Mouse (Mus musculus): ENCODE results near the gene Hdgfl2. TPM values are rescaled to one million over a fixed set of nuclear protein-coding genes. Genes with fewer than 3 reads are reported as not detected.

The Hdgfl2 gene
- polyA plus RNA-seq, 1 experiment from 2014 or later, result 96.8 TPM

GRCm38 (mm10) chr17:56139355-56139754 lies 59.9 kb downstream of the Hdgfl2 start:
- H3K27me3 ChIP-seq (ENCODE audit: control insufficient read depth, insufficient read depth, low read length), result peaks cover 5% of the 10 kb centered on the region; the same call in 1 of the 2 replicates
- H3K27ac ChIP-seq (ENCODE audit: low read depth, low read length), result no peak overlapping the region; the same call in 1 of the 2 replicates
- peaks cover 39% of the 10 kb centered on the region for H3K4me1 ChIP-seq (ENCODE audit: control insufficient read depth, insufficient read depth, low read length)
- H3K4me2 ChIP-seq (ENCODE audit: low read depth, low read length), result peak overlapping the region; percentile 80
- peak overlapping the region; percentile 83 for H3K4me3 ChIP-seq (ENCODE audit: low read depth, low read length)
- ATAC-seq (ENCODE audit: low read depth), result peak; percentile 25
- H3K9ac ChIP-seq (replicated peaks; ENCODE audit: low read depth, low read length), result peak overlapping the region; percentile 94
- no peaks in the 10 kb centered on the region for H3K36me3 ChIP-seq (ENCODE audit: control insufficient read depth, insufficient read depth, low read length)
- no peaks in the 10 kb centered on the region for H3K9me3 ChIP-seq (ENCODE audit: control insufficient read depth, low read length)
- 4% methylated on average over 20 of the region's 21 CpGs for WGBS

GRCm38 (mm10) chr17:56139858-56140595 lies 60.6 kb downstream of the Hdgfl2 start, which contains the start of gene Sema6b:
Gene Sema6b (minus strand): TSS chr17:56140343.
- H3K4me3 ChIP-seq (ENCODE audit: low read depth, low read length), result peak within 1 kb of the TSS; percentile 83
- H3K4me2 ChIP-seq (ENCODE audit: low read depth, low read length), result peak within 1 kb of the TSS; percentile 80
- H3K27ac ChIP-seq (ENCODE audit: low read depth, low read length), result peak within 1 kb of the TSS; percentile 80
- peak within 1 kb of the TSS; percentile 94 for H3K9ac ChIP-seq (replicated peaks; ENCODE audit: low read depth, low read length)
- peaks cover 33% of the 10 kb centered on the region for H3K4me1 ChIP-seq (ENCODE audit: control insufficient read depth, insufficient read depth, low read length)
- no peaks in the 10 kb centered on the region for H3K9me3 ChIP-seq (ENCODE audit: control insufficient read depth, low read length)
- peak; percentile 52 for ATAC-seq (ENCODE audit: low read depth)
- no peaks in the 10 kb centered on the region for H3K36me3 ChIP-seq (ENCODE audit: control insufficient read depth, insufficient read depth, low read length)
- 1% methylated on average over 77 of the region's 79 CpGs for WGBS
- H3K27me3 ChIP-seq (ENCODE audit: control insufficient read depth, insufficient read depth, low read length), result peaks cover 5% of the 10 kb centered on the region; the same call in 1 of the 2 replicates

GRCm38 (mm10) chr17:56141702-56142605 lies 62.5 kb downstream of the Hdgfl2 start:
- Histone ChIP-seq H3K9ac (replicated peaks; ENCODE audit: low read depth, low read length) (peak overlapping the region; percentile 62), H3K4me2 (ENCODE audit: low read depth, low read length) (peak overlapping the region; percentile 67), H3K27ac (ENCODE audit: low read depth, low read length) (peak overlapping the region; percentile 28; the same call in 1 of the 2 replicates), H3K4me3 (ENCODE audit: low read depth, low read length) (peak overlapping the region; percentile 39), H3K9me3 (ENCODE audit: control insufficient read depth, low read length) (no peaks in the 10 kb centered on the region), H3K4me1 (ENCODE audit: control insufficient read depth, insufficient read depth, low read length) (peaks cover 28% of the 10 kb centered on the region), H3K36me3 (ENCODE audit: control insufficient read depth, insufficient read depth, low read length) (no peaks in the 10 kb centered on the region), H3K27me3 (ENCODE audit: control insufficient read depth, insufficient read depth, low read length) (peaks cover 5% of the 10 kb centered on the region; the same call in 1 of the 2 replicates)
- peak; percentile 45 for ATAC-seq (ENCODE audit: low read depth)
- under 1% methylated on average over 40 of the region's 47 CpGs for WGBS

GRCm38 (mm10) chr17:56144546-56144945 lies 65.1 kb downstream of the Hdgfl2 start:
- H3K27me3 ChIP-seq (ENCODE audit: control insufficient read depth, insufficient read depth, low read length), result peaks cover 7% of the 10 kb centered on the region; the same call in 1 of the 2 replicates
- ATAC-seq (ENCODE audit: low read depth), result no peak
- WGBS, result 76% methylated on average over 9 of the region's 9 CpGs

GRCm38 (mm10) chr17:56146131-56146530 lies 66.7 kb downstream of the Hdgfl2 start:
- no peak for ATAC-seq (ENCODE audit: low read depth)
- Histone ChIP-seq H3K27me3 (ENCODE audit: control insufficient read depth, insufficient read depth, low read length) (0 out of 2 replicates have a peak, but pooled peaks cover 10% of the 10 kb centered on the region), H3K27ac (ENCODE audit: low read depth, low read length) (no peak overlapping the region), H3K4me3 (ENCODE audit: low read depth, low read length) (no peak overlapping the region), H3K9me3 (ENCODE audit: control insufficient read depth, low read length) (no peaks in the 10 kb centered on the region), H3K4me2 (ENCODE audit: low read depth, low read length) (no peak overlapping the region), H3K36me3 (ENCODE audit: control insufficient read depth, insufficient read depth, low read length) (no peaks in the 10 kb centered on the region), H3K4me1 (ENCODE audit: control insufficient read depth, insufficient read depth, low read length) (peaks cover 17% of the 10 kb centered on the region; the same call in 1 of the 2 replicates), H3K9ac (replicated peaks; ENCODE audit: low read depth, low read length) (no peak overlapping the region)
- WGBS, result 19% methylated on average over 9 of the region's 9 CpGs

More at GRCm38 (mm10) chr17:56144546-56144945, 65.1 kb downstream of the Hdgfl2 start:
- H3K27ac ChIP-seq (ENCODE audit: low read depth, low read length), result no peak overlapping the region
- no peaks in the 10 kb centered on the region for H3K36me3 ChIP-seq (ENCODE audit: control insufficient read depth, insufficient read depth, low read length)
- H3K9ac ChIP-seq (replicated peaks; ENCODE audit: low read depth, low read length), result no peak overlapping the region
- no peaks in the 10 kb centered on the region for H3K9me3 ChIP-seq (ENCODE audit: control insufficient read depth, low read length)
- H3K4me3 ChIP-seq (ENCODE audit: low read depth, low read length), result no peak overlapping the region
- peaks cover 17% of the 10 kb centered on the region; the same call in 1 of the 2 replicates for H3K4me1 ChIP-seq (ENCODE audit: control insufficient read depth, insufficient read depth, low read length)
- H3K4me2 ChIP-seq (ENCODE audit: low read depth, low read length), result no peak overlapping the region

GRCm38 (mm10) chr17:56147420-56147819 lies 68.0 kb downstream of the Hdgfl2 start:
- no peaks in the 10 kb centered on the region for H3K36me3 ChIP-seq (ENCODE audit: control insufficient read depth, insufficient read depth, low read length)
- ATAC-seq (ENCODE audit: low read depth), result no peak
- no peak overlapping the region for H3K4me2 ChIP-seq (ENCODE audit: low read depth, low read length)
- no peaks in the 10 kb centered on the region for H3K9me3 ChIP-seq (ENCODE audit: control insufficient read depth, low read length)
- no peak overlapping the region for H3K4me3 ChIP-seq (ENCODE audit: low read depth, low read length)
- 0 out of 2 replicates have a peak, but pooled peaks cover 7% of the 10 kb centered on the region for H3K4me1 ChIP-seq (ENCODE audit: control insufficient read depth, insufficient read depth, low read length)
- H3K27me3 ChIP-seq (ENCODE audit: control insufficient read depth, insufficient read depth, low read length), result 0 out of 2 replicates have a peak, but pooled peaks cover 10% of the 10 kb centered on the region
- WGBS, result 56% methylated on average over 12 of the region's 12 CpGs
- H3K27ac ChIP-seq (ENCODE audit: low read depth, low read length), result no peak overlapping the region
- H3K9ac ChIP-seq (replicated peaks; ENCODE audit: low read depth, low read length), result no peak overlapping the region

GRCm38 (mm10) chr17:56148280-56148679 lies 68.8 kb downstream of the Hdgfl2 start:
- Histone ChIP-seq H3K4me1 (ENCODE audit: control insufficient read depth, insufficient read depth, low read length) (0 out of 2 replicates have a peak, but pooled peaks cover 6% of the 10 kb centered on the region), H3K27me3 (ENCODE audit: control insufficient read depth, insufficient read depth, low read length) (0 out of 2 replicates have a peak, but pooled peaks cover 10% of the 10 kb centered on the region), H3K4me2 (ENCODE audit: low read depth, low read length) (peak overlapping the region; percentile 76), H3K36me3 (ENCODE audit: control insufficient read depth, insufficient read depth, low read length) (no peaks in the 10 kb centered on the region), H3K9ac (replicated peaks; ENCODE audit: low read depth, low read length) (no peak overlapping the region), H3K27ac (ENCODE audit: low read depth, low read length) (no peak overlapping the region), H3K4me3 (ENCODE audit: low read depth, low read length) (peak overlapping the region; percentile 31; the same call in 1 of the 2 replicates), H3K9me3 (ENCODE audit: control insufficient read depth, low read length) (no peaks in the 10 kb centered on the region)
- WGBS, result 20% methylated on average over 9 of the region's 9 CpGs
- no peak for ATAC-seq (ENCODE audit: low read depth)

- Histone ChIP-seq H3K9ac (replicated peaks; ENCODE audit: low read depth, low read length) (peak overlapping the region; percentile 54), H3K4me3 (ENCODE audit: low read depth, low read length) (peak overlapping the region; percentile 31), H3K27ac (ENCODE audit: low read depth, low read length) (no peak overlapping the region), H3K9me3 (ENCODE audit: control insufficient read depth, low read length) (no peaks in the 10 kb centered on the region), H3K36me3 (ENCODE audit: control insufficient read depth, insufficient read depth, low read length) (no peaks in the 10 kb centered on the region), H3K4me2 (ENCODE audit: low read depth, low read length) (peak overlapping the region; percentile 76), H3K4me1 (ENCODE audit: control insufficient read depth, insufficient read depth, low read length) (0 out of 2 replicates have a peak, but pooled peaks cover 6% of the 10 kb centered on the region), H3K27me3 (ENCODE audit: control insufficient read depth, insufficient read depth, low read length) (0 out of 2 replicates have a peak, but pooled peaks cover 10% of the 10 kb centered on the region)
- ATAC-seq (ENCODE audit: low read depth), result peak; percentile 39
- WGBS, result under 1% methylated on average over 29 of the region's 30 CpGs
Observed at GRCm38 (mm10) chr17:56148790-56149618, 69.6 kb downstream of the Hdgfl2 start.

Data from neural tube, embryonic 14.5 days (tissue).